Mouse (Mus musculus): ENCODE measurements around the gene Rtkn2.
A peak's percentile ranks its signal among the peaks of the same experiment; 100 is the strongest.

The Rtkn2 gene

DNA sequence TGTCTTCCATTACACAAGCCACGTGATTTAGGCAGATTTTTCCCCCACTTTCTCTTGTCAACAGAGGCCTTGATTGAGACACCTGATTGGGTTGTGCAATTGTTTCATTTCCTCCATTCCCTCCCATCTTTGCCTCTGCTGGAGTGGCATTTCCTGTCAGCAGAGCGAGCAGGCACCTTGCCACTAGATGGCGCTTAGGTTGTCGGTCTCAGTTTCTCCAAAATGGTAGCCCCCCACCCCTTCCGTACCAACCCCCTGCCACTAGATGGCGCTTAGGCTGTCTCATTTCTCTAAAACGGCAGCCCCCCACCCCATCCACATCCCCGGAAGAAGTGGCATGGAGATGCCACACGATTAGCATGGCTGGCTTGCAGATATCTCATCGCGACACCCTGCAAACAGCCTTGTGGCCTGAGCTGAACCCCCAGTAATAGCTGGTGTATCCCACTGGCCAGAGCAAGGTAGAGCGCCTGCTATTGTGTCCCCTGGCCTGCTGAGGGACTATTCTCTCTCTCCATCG, 18.8 kb downstream of the Rtkn2 start:
- DNase-seq = no peak

- no peak for DNase-seq
Measured at GRCm38 (mm10) chr10:67999170-67999569, 19.8 kb downstream of the Rtkn2 start.

GRCm38 (mm10) chr10:68001456-68001855, 22.1 kb downstream of the Rtkn2 start:
- no peak for DNase-seq

- no peak for DNase-seq
Measured at GRCm38 (mm10) chr10:68003651-68004422, 24.5 kb downstream of the Rtkn2 start.

GRCm38 (mm10) chr10:68005404-68005803, 26.0 kb downstream of the Rtkn2 start:
- no peak for DNase-seq

DNA sequence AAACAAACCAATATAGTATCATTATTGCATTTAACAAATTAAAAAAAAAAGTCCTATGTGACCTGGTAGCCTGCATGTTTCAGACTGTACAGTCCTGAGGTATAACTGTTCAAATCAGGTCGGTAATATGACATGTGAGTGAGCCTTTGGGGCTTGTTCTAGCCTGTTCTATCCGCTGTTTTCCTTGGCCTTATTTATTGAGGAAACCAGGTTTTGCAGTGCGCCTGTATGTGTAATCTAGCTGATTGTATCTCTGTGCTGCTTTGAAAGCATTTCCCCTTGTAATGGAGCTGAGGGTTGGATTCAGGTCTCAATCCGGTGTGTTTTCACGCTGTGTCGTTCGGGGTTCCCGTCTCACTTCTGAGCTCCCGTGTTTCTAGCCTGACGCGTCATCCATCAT, 27.1 kb downstream of the Rtkn2 start:
- DNase-seq = no peak

GRCm38 (mm10) chr10:68007103-68007502, 27.7 kb downstream of the Rtkn2 start:
- DNase-seq = no peak

GRCm38 (mm10) chr10:68008198-68008955, 29.0 kb downstream of the Rtkn2 start:
- DNase-seq = no peak

DNA sequence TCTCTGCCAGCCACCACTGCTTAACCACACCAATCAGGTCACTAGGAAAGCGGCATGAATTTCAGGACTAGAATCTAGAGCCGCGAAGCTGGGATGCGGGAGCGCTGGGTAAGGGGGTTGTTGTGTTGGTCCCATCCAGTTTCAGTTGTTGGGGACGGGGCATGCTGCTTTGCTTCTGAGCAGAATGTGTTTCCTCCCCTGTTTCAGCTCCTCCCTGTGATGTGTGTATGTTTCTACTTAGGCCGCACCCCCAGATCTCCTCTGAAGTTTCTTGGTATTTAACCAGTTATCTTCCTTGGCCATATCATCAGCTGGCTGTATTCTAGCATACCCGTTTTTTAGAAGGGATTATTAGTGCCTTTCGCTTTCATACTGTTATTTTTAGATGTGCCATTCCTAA, 29.9 kb downstream of the Rtkn2 start:
- no peak for DNase-seq

DNA sequence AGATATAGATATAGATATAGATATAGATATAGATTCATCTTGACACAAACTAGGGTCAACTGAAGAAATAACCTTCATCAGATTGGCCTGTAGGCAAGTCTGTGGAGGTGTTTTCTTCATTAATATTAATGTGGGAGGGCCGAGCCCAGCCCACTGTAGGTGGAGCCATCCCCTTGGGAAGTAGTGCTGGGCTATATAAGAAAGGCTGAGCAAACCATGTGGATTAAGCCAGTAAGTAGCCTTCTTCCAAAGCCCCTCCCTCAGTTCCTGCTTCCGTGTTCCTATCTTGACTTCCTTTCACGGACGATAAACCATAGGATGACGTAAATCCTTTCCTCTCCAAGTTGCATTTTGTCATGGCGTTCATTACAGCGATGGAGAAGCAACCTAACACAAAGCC, 30.5 kb downstream of the Rtkn2 start:
- no peak for DNase-seq

DNA sequence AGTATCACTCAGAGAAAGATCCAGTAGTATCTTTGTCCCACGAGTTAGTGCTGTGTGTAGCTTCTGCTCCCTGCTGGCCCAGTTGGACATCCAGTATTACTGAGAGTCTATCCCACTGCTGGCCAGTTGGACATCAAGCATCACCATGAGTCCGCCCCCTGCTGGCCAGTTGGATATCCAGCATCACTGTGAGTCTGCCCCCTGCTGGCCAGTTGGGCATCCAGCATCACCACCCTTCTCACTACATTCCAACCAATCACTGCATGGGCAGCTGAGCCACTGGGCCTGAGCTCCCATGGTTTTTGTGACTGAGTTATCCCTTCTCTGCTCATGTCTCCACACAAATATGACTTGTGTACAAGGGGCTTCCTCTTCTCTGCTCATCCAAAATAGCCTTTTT, 33.8 kb downstream of the Rtkn2 start:
- DNase-seq = no peak

DNA sequence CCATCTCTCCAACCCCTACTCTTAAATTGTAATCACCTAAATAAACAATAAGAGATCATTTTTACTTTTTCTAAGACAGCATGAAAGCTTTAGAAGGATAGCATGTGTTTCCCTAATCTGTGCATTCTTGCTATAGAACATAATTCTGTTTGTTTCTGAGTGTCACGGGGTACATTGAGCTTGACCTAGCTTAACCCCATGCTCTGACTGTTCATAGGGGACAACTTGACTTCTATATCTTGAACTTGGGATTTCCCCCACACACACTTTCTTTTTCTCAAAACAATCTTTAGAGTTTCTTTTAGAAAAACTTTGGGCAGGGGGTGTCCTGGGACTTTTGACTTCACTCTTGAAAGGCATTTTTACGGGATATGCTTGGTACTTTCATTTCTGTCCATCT, 41.4 kb downstream of the Rtkn2 start:
- no peak for DNase-seq

DNA sequence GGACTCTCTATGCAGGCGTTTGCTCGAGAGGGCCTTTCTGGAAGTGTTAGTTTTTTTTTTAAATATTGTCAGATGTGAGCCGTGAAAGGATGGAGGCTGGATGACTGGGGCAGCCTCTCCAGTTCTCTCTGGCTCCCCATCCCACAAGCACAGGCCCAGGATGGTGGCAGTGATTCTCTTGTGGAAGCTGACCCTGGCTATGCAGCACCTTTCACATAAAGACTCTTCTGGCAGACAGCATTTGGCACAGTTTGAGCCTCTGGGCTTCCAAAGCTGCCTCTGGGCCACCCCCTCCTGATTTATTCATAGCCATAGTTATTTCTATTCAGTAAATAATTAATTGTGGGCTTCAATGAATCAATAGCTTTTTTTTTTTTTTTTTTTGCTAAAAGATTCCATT, 46.3 kb downstream of the Rtkn2 start:
- no peak for DNase-seq

- no peak for DNase-seq
Measured at GRCm38 (mm10) chr10:68028327-68029080, 49.1 kb downstream of the Rtkn2 start.

DNA sequence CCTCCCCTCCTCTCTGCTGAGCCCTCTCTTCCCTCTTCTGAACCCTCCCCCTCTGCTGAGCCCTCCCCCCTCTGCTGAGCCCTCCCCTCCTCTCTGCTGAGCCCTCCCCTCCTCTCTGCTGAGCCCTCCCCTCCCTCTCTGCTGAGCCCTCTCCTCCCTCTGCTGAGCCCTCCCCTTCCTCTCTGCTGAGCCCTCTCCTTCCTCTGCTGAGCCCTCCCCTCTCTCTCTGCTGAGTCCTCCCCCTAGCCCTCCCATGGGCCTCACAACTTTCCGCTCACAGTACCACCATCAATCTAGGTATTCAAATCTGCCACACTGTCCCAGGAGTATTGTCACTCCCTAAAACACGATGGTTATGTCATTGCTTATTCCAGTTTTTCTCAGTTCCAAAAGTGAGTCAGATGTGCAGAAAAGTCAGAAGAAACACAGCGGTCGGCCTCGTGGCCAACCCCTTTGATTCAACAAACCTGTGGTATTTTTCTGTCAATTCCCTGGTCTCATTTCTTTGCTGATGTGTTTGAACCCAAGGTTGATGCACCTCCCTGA, 49.8 kb downstream of the Rtkn2 start:
- no peak for DNase-seq

GRCm38 (mm10) chr10:68030027-68030426, 50.7 kb downstream of the Rtkn2 start:
- no peak for DNase-seq

- no peak for DNase-seq
Measured at GRCm38 (mm10) chr10:68035707-68036367, 56.5 kb downstream of the Rtkn2 start.

- no peak for DNase-seq
Measured at GRCm38 (mm10) chr10:68036368-68036980, 57.1 kb downstream of the Rtkn2 start.

DNA sequence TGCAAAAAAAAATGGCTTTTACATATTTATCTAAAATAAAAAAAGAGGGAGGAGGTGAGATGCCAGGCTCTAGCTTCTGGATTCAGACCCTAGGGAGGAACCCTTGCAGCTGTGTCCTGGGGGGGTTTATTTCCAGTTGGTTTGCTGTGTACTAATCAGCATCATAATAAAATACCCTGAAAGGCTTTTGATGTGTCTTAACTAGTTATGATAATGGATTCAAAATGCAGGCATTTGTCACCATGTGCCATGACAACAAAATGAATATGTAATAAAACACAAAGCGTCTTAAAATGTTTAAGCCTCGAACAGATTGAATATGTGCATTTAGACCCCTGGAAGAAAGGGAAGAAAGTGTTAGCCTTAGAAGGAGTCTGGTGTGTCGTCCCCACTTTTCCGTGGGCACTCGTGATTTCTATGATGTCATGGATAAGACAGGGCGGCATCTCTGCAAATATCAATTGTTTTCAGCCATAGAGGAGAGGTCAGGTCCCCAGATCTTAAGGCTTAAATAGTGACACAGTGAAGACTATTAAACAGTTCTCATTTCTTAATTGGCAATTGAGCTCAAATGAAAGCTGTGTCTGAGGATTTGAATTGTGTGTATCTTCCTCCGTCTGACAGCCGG, 59.7 kb downstream of the Rtkn2 start:
- DNase-seq = no peak

DNA sequence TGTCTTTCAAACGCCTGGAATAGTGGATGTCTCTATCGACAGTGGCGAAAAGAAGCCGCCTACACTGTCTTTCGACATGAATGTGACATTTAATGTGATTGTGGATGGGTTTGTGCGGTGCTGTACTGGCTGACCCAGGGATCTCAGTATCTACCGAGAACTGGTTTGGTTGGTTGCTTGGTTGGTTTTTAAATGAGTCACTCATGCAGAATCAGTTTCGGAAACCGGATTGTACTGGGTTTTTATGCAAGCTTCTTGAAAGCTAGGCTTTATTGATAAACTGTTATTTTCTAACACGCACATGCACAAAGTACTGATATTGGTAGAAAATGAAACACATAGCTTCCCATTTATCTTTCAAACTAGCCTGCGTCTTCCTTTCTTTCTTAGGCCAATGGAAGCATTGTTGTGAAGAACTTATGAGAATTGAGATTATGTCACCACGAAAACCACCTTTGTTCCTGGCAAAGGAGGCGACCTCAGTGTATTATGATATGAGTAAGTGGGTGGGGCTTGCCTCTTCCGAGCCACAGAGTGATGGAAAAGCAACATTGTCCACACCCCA, 60.4 kb downstream of the Rtkn2 start:
- DNase-seq = peak; percentile 6

GRCm38 (mm10) chr10:68040394-68040793, 61.0 kb downstream of the Rtkn2 start:
- DNase-seq = no peak

Data from kidney, adult 11 months (tissue).